Mouse (Mus musculus) gastrocnemius, postnatal 14 days (tissue): ENCODE data around the gene Dhx37. TPM values are rescaled to one million over a fixed set of nuclear protein-coding genes. Genes with fewer than 3 reads are reported as not detected.
"Not testable (repeated sequence)": the region's sequence is repeated elsewhere in the genome, so short reads cannot be mapped to it uniquely, and the experiment has no call there.

Experiments
- DNase-seq: peaks from one replicate; pipeline ENCODE4 v3.0.0; 2021; ENCODE audit warnings: mixed read lengths
- intact Hi-C: fragments of 180-260 bp; cut with DNase I; formaldehyde crosslinking; loops from one replicate; pipeline ENCODE4 v1.15.1; 2025; ENCODE audit warnings: low total_unique reads
- total RNA-seq, 2 experiments: library from RNA; stranded (reverse); gene quantifications; 2 replicates each; pipeline ENCODE4 v1.2.3; 2021

Gene Dhx37
- total RNA-seq, 2 experiments from 2014 or later = 3.6 to 4.0 TPM

DNA sequence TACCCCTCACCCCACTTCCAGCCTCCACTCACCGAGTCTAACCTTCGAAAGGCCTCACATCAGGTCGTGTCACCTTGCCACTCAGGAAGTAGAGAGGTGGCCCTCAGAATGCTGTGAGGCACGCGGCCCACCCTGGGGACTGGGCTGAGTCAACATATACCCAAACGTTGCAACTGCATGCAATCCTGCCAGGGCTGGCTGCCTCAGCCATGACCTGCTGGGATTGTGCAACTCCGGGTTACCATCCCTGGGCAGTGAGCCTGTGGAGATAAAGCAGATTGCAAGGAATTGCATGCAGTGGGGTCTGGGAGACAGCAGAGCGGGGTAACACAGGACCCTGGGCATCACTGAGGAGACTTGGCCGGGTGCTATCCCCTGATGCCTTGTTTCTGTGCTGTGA, 18.7 kb upstream of the Dhx37 start:
- DNase-seq = no peak
- intact Hi-C loops = no loop called here

DNA sequence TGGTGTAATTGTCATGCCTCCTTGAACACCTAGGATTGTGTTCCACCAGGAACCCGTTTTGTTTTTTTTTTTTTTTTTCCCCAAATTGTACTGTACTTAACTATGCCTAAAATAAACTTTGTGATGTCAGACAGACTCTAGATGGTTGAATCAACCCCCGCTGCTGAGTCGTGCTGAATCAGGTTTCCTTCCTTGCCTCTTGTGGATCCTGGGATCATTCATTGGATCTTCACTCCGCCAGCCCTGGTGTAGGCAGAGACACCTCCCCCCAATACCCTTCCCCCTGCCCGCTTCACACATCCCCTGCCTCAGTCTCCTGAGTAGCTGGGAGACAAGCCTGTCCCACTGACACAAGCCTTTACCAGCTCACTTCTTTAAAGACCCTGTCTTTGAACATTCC, 15.4 kb upstream of the Dhx37 start:
- DNase-seq = no peak
- intact Hi-C loops = no loop called here

DNA sequence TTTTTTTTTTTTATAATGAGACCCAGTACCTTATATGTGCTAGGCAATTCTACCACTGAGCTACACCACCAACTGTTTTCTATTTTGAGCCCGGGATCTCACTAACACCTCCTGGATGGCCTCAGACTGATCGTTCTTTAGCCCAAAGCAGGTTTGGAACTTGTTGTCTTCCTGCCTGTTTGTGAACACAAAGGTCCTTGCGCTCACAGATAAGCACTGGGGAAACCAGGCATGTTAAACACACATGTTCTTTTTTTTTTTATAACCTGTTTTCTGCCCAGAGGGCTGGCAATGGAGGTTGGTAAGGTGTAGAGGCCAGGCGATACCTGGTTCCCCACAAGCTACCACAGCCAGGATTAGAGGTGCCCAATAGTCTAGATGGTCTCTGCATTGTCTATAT, 14.7 kb upstream of the Dhx37 start:
- intact Hi-C loops = no loop called here
- DNase-seq = no peak

DNA sequence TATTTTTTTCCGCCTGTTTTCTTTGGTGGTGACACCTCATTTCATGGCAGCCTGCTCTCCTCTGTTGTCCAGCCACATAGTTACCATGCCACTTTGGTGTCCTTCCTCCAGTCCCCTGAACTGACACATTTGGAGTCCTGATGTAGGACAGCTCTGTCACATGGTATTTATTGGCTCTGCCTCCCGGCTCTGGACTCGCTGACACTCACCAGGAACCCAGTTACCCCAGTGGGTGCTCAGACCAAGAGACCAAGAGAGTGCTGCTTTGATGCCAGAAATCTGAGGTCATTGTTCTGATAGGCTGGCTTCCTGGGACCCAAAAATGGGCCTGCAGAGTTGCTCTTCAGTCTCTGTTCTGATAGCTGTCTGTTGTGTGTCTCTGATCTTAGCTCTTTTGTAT, 14.1 kb upstream of the Dhx37 start:
- intact Hi-C loops = no loop called here
- no peak for DNase-seq

DNA sequence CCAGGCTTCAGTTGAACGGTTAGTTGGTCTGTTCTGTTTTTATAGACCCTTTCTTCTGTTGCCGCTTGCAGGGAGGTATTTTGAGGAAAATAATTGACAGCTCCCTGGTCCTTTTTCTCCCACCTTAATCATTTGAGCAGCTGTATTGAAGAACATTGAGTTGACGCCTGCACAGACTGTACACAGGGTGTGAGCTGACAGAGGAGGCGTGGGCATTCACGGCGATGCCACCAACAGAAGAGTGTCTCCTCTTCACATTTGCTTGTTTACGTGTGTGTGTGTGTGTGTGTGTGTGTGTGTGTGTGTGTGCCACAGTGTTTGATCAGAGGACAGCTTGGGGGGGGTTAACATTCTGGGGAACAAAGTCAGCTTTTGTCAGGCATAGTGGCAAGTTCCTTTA, 12.4 kb upstream of the Dhx37 start:
- DNase-seq = no peak
- intact Hi-C loops = no loop called here

DNA sequence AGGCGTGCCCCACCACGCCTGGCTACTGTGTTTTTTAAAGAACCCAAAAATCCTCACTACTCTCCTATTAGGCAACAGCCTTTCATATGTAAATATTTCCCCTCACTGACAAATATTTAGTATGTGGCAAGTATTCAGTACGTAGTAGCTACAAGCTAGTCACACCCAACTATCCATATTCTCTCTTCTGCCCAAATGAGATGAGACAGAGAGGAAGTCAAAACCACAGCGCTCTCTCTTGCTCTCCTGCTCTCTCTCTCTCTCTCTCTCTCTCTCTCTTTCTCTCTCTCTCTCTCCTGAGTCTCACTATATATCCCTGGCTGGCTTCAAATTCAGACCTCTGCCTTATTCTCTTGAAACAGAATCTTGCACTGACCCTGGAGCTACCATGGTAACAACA, 10.6 kb upstream of the Dhx37 start:
- no peak for DNase-seq
- intact Hi-C loops = no loop called here

DNA sequence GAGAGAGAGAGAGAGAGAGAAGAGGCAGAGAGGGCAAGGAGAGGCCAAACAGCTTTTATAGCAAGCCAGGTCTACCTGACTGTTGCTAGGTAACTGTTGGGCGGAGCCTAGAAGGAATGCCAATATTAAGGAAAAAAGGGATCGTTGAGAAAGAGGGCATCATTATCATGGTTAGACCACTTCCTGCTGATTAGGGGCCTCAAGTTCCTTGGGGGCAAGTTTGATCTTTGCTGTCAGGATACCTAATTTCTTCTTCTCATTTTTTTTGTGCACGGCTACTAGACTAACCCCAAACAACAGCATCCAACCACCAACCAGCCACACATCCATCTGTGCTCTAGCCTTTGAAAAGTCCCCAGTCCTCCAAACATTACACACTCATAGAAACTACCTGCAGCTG, 10.0 kb upstream of the Dhx37 start:
- no peak for DNase-seq
- intact Hi-C loops = no loop called here

DNA sequence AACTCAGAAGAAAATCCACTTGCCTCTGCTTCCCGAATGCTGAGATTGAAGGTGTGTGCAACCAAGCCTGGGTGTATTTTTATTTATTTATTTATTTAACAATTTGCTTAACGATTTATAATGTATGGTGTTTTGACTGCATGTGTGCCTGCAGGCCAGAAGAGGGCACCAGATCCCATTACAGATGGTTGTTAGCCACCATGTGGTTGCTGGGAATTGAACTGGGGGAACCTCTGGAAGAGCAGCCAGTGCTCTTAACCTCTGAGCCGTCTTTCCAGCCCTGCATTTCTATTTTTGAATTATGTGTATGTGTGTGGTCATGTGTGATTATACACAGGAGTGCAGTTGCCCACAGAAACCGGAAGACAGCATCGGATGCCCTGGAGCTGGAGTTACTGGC, 9.4 kb upstream of the Dhx37 start:
- intact Hi-C loops = no loop called here
- DNase-seq = no peak

DNA sequence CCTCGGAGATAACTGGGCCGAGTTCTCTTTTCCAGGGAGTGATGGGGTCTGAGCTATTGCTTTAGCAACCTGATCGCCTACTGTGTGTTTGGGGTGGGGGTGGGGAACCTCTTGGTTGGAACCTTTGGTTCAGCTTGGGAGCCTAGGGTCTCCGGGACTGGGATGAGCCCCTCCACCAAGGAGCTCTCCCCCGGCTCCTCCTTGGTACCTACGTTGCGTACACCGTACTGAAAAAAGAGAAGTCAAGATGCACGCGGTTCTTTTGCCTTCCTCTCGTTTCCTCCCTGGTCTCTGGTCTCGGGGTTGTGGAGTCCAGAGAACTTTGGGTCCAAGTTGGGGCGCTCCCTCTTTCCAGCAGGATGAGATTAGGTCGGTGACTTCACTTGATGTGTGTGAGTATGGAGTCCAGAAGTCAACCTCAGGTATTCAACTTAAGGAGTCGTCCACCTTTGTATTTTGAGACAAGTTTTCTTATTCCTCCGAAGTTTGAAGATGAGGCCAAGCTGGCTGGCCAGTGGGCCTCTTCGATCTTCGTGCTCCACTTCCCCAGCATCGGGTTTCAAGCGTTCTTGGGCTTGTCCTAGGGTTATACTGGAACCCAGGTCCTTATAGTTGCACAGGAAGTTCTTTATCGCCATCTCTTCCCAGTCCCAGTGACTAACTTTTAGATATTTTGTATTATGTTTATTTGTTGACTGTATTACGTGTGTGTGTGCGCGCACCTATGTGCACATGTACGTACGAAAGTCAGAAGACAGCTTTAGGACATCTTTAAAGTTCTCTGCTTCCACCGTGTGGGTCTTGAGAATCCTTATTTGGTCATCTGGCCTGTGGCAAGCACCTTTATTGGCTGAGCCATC, 8.4 kb upstream of the Dhx37 start:
- no peak for DNase-seq
- intact Hi-C loops = no loop called here

DNA sequence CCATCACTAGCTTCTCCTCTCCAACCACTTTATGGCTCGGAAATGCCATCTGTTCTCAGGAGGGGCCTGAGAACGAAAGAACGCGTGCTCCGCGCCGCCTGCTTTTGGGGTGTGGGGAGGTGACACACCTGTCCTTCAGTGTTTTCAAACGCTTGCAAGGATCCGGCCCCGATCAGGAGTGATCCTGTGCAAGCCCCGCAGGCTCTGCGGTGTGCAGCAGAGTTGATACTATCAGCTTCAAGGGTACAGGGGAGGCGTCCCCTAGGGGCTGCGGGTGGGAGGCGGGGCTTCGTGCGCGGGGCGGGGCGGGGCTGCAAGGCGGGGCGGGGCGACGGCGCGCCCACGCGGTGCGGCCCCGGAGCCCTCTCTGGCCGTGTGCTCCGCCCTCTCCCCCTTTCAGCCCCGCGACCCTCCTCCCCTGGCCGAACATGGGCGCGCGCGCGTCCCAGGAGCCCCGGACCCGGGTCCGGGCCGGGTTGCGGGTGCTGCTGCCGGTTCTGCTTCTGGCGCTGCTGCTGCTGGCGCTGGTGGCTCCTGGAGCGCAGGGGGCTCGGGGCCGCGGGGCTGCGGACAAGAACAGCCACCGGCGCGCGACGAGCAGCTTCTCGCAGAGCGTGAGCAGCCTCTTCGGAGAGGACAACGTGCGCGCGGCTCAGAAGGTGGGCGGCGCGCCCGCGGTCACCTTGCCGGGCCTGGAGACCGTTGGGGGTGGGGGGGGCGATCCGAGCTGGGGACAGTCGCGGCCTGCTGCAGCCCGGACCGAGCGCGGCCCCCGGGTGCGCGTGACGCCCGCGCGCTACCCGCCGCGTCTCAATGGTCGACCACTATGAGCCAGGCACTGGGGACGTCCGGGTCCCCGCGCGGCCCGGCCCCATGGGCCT, 7.6 kb upstream of the Dhx37 start, which contains the start of gene Bri3bp:
Gene Bri3bp (plus strand): TSS at position 335 of the 881 bp plus-strand sequence.
- DNase-seq = peak; percentile 41
- intact Hi-C loops = no loop called here

DNA sequence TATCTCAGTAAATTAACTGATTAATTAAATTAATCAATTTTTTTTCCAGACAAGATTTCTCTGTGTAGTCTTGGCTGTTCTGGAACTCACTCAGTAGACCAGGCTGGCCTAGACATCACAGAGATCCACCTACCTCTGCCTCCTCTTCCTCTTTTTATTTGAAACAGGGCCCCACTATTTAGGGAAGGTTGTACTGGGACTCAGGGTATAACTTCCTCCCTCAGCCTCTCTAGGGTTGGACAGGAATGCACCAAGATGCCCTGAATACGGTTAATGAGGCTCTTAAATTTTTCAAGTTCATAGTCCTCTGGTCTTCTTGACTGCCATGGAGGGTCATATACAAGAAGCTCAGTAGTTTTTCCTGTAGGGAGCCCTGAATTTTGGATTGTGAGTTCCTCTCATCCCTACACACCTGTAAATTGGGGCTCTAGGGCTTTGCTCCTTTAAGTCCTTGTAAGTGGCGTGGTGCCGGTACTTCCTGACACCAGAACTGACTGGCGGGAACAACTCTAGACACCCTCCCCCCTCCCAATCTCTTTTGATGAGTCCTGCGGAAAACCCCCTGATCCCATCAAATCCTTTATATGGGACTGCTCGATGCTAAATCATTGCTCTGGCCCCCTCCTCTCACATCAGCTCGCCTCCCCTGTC, 6.8 kb upstream of the Dhx37 start:
- no peak for DNase-seq
- intact Hi-C loops = no loop called here

DNA sequence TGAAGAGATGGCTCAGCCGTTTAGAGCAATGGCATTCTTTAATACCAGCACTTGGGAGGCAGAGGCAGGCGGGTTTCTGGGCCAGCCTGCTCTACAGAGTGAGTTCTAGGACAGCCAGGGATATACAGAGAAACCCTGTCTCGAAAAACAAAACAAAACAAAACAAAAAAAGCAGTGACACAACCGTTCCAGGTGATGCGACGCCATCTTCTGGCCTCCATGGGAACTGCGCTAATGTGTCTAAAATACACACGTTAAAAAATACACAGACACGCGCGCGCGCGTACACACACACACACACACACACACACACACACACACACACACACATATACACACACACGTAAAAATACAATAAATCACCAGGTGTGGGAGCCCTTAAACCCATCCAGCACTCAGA, 426 bp upstream of the Dhx37 start:
- DNase-seq, intact Hi-C loops: not testable (repeated sequence)

DNA sequence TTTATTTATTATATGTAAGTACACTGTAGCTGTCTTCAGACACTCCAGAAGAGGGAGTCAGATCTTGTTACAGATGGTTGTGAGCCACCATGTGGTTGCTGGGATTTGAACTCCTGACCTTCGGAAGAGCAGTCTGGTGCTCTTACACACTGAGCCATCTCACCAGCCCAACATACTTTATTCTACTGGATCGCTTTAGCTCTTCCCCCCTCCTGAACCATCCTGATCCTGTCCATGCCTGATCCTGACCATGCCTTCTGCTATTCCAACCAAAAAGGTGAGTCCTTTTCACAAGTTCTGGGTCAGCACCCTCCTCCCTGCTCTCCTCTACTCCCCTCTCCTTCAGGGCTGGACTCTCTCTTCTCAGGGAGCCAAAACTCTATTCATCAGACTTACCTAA, 1.6 kb downstream of the Dhx37 start:
- intact Hi-C loops, DNase-seq: not testable (repeated sequence)

DNA sequence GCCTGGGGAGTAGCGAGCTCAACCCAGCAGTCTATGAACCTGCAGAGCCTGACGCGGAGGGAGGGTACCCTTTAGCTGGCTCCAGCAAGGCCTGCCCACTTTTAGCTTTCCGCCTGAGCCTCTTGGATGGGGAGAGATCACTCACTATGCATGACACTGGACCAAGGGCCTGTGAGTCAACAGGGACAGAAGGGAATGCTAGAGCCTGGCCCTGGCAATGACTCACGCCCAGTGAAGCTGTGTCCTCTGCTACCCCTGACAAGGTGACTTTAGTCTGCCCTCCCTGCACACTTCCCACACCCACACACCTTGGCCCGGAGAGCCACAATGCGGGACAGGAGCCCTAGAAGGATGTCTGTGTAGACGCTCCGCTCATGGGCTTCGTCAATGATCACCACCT, 7.6 kb downstream of the Dhx37 start:
- DNase-seq = no peak
- intact Hi-C loops = no loop called here

DNA sequence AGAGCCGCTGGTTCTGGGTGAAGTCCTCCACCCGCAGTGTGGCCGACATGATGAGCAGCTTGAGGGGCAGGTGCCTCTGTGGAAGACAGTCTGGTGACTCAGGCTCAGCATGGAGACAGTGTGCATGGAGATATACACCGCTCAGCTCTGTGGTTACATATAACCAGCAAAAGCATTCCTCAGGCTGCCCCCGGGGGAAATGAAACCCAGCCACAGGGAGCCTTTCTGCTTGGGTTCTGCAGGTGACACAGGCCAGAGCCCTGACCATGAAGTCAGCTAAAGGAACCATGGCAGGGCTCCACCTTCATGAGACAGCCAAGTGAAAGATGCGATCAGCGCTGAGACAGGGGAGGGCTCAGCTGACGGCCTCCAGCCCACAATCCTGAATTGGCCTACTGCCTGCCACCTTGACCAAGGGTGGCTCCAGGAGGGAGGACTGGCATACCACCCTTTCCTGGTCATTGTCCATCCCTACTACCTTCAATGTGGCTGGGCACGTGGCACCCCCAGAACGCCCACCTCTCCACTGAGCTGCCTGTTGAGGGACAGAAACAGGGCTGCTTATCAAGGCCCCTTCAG, 8.1 kb downstream of the Dhx37 start:
- intact Hi-C loops = no loop called here

DNA sequence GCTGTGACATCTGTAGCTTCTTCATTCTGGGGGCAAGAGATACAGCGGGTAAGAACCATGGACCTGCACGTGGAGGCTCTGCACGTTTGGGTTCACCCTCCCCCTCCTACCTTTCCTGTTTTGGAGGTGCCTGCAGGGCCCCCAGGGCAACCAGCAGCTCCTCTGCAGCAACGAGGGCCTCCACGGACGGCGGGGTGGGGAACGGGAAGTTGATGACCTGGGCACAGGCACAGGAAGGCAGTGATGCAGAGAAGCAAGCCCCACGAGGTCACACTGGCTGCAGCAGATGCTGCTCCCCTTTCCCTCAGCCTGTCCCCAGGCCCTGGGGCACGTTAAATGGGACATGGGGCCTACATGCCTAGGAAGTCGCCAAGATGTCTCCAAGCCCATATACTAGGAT, 14.8 kb downstream of the Dhx37 start:
- intact Hi-C loops = no loop called here
- DNase-seq = no peak

More for the DNA sequence above, 8.1 kb downstream of the Dhx37 start:
- no peak for DNase-seq

DNA sequence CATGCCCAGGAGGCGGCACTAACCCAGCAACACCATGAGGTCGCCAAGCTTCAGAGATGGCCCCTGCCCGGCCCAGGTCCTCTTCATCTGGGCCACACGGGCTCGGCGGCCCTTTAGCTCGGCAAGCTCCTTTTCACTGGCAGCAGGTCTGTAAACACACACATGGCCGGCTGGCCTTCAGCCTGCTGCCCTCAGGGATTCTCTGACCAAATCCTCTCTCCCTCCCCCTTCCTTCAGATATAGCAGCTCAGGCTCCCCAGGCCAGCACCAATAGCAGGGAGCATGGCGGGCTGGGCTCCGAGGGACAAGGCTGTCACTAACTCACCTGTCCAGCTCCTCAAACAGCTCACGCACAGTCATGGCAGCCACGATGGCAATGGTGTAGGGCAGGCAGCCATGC, 15.3 kb downstream of the Dhx37 start:
- intact Hi-C loops = no loop called here
- DNase-seq = no peak

DNA sequence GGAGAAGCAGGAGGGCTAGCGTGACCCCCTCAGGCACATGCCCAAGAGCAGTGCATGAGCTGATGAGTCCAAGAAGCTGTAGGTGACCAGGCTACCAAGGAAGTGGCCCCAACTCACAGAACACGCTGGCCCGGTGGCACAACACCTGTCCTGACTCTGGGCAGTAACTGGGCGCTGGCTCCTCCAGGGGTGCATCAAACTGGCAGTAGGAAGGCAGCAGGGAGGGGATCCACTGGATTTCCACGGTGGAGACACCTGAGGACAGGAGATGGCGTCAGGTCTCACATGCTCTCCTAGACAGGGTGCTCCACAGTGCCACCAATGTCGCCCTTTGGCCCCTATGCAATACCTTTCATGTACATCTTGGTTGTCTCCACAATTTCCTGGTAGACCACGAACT, 17.7 kb downstream of the Dhx37 start:
- DNase-seq = no peak
- intact Hi-C loops = no loop called here

DNA sequence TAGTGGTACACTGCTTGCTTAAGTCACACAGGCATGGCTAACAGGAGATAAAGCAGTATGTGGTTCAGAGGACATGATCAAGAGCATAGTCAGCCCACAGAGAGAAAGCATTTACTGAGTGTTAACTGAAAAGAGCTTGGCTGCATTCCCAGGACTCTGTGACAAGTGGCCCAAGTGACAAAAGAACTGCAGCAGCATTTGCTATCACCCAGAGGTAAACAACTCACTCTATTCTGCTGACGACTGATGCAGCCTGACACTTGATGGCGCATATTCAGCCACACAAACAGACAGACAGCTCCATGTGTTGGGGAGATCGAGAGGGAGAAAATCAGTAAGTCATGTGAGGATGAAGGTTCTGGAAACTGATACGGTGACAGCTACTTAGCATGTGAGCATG, 20.2 kb downstream of the Dhx37 start:
- intact Hi-C loops = no loop called here
- no peak for DNase-seq

DNA sequence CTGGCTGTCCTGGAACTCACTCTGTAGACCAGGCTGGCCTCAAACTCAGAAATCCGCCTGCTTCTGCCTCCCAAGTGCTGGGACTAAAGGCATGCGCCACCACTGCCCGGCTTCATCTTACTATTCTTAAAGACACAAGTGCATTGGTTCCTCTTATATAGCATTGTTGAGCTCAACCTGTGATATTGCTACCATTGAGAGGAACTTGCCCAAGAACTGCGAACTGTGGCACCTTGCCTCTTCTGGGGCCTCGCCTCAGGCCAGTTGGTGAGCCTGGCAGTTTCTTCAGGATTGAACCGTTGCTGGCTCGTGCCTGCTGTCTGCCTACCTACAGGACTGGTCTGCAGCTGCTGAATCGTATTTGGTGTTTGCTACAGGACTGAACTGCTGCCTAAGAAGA, 21.4 kb downstream of the Dhx37 start:
- intact Hi-C loops, DNase-seq: not testable (repeated sequence)
